Comparison of ENCODE assay signal across 31 mouse cellular contexts in genomic region chr4:120886131-120886530, GRCm38 (mm10). TPM values are rescaled to one million over a fixed set of nuclear protein-coding genes. Genes with fewer than 3 reads are reported as not detected.
A peak's percentile ranks its signal among the peaks of the same experiment; 100 is the strongest.
DNase-seq lines count a peak whose midpoint lies in the region; ATAC-seq lines count a peak whose summit lies in the region.
"Had no signal": no experiment of that assay in that cellular context is flagged by ENCODE, and none has a peak within 500 bp of the region (broad histone marks: within the 10 kb centered on the region; RNA-seq: fewer than 3 reads in every experiment).

No protein-coding gene starts in this region.

- WGBS in heart, embryonic 15.5 days = 7% methylated on average over 4 of the region's 4 CpGs
- 46% methylated on average over 4 of the region's 4 CpGs for WGBS in kidney, embryonic 14.5 days
- whole genome bisulfite sequencing in midbrain, embryonic 11.5 days = 58% methylated on average over 4 of the region's 4 CpGs
- WGBS in midbrain, embryonic 16.5 days = 39% methylated on average over 4 of the region's 4 CpGs

- H3K4me1 ChIP-seq in heart, embryonic 15.5 days (replicated peaks) = peaks cover 13% of the 10 kb centered on the region
- no peaks in the 10 kb centered on the region for H3K4me1 ChIP-seq in kidney, embryonic 14.5 days (ENCODE audit: control insufficient read depth, insufficient read depth, low read length)
- H3K4me1 ChIP-seq in midbrain, embryonic 11.5 days (ENCODE audit: control insufficient read depth, insufficient read depth, low read length) = peaks cover 24% of the 10 kb centered on the region
- H3K4me1 ChIP-seq in midbrain, embryonic 16.5 days (ENCODE audit: control insufficient read depth, insufficient read depth, low read length) = peaks cover 15% of the 10 kb centered on the region

- peak overlapping the region; percentile 38 for H3K4me2 ChIP-seq in heart, embryonic 15.5 days
- no peak overlapping the region for H3K4me2 ChIP-seq in kidney, embryonic 14.5 days (replicated peaks; ENCODE audit: low read depth, low read length)
- no peak overlapping the region for H3K4me2 ChIP-seq in midbrain, embryonic 11.5 days
- H3K4me2 ChIP-seq in midbrain, embryonic 16.5 days (ENCODE audit: low read length) = no peak overlapping the region
- H3K4me2 ChIP-seq: embryonic facial prominence, embryonic 15.5 days; forebrain, embryonic 12.5 days; hindbrain, embryonic 14.5 days; limb, embryonic 12.5 days; liver, embryonic 12.5 days; neural tube, embryonic 12.5 days had no signal

- no peaks in the 10 kb centered on the region for H3K36me3 ChIP-seq in heart, embryonic 15.5 days
- no peaks in the 10 kb centered on the region for H3K36me3 ChIP-seq in kidney, embryonic 14.5 days (ENCODE audit: control insufficient read depth, insufficient read depth, low read length)
- no peaks in the 10 kb centered on the region for H3K36me3 ChIP-seq in midbrain, embryonic 11.5 days (ENCODE audit: control insufficient read depth, insufficient read depth, low read length)
- peaks cover 2% of the 10 kb centered on the region; the same call in 1 of the 2 replicates for H3K36me3 ChIP-seq in midbrain, embryonic 16.5 days (ENCODE audit: control insufficient read depth, insufficient read depth, low read length)
- H3K36me3 ChIP-seq: embryonic facial prominence, embryonic 10.5 days; embryonic facial prominence, embryonic 15.5 days; forebrain, embryonic 12.5 days; limb, embryonic 12.5 days; liver, embryonic 12.5 days; midbrain, embryonic 10.5 days; neural tube, embryonic 12.5 days had no signal

- ATAC-seq in heart, embryonic 15.5 days (replicated peaks; ENCODE audit: insufficient number of reproducible peaks, insufficient read depth, low FRiP score, low read depth) = no peak
- ATAC-seq in kidney, embryonic 14.5 days (ENCODE audit: low FRiP score, low TSS enrichment) = no peak
- no peak for ATAC-seq in midbrain, embryonic 11.5 days (ENCODE audit: low FRiP score)
- no peak for ATAC-seq in midbrain, embryonic 16.5 days
- ATAC-seq: forebrain, postnatal 0 days; intestine, postnatal 0 days; liver, embryonic 12.5 days; Patski had no signal

- peak; percentile 46 for DNase-seq in heart, adult 11 months
- DNase-seq in heart, adult 9 months (ENCODE audit: low spot score in 2 of 2) = no peak
- no peak for DNase-seq in heart, adult 18-20 months
- DNase-seq in kidney, adult 9 months = peak; percentile 19
- DNase-seq in midbrain, embryonic 11.5 days (ENCODE audit: low spot score, missing footprints) = peak; percentile 71
- DNase-seq: cerebellum, adult 8-10 months; liver, postnatal 0 days; lung, postnatal 14 days; right cerebral cortex, adult 18-20 months; spleen, adult 18-20 months; thymus, adult 18-20 months; thymus, postnatal 25 days had no signal

- H3K4me3 ChIP-seq in heart, embryonic 15.5 days = no peak overlapping the region
- H3K4me3 ChIP-seq in kidney, embryonic 14.5 days (ENCODE audit: low read length) = no peak overlapping the region
- H3K4me3 ChIP-seq in midbrain, embryonic 11.5 days (ENCODE audit: low read depth, low read length) = no peak overlapping the region
- no peak overlapping the region for H3K4me3 ChIP-seq in midbrain, embryonic 16.5 days (ENCODE audit: low read depth, low read length)
- H3K4me3 ChIP-seq: embryonic facial prominence, embryonic 10.5 days; embryonic facial prominence, embryonic 15.5 days; forebrain, embryonic 12.5 days; layer of hippocampus, adult 2 months; left cerebral cortex, adult 2 months; limb, embryonic 12.5 days; liver, embryonic 12.5 days; midbrain, embryonic 10.5 days; myocyte; neural tube, embryonic 12.5 days had no signal

- H3K27me3 ChIP-seq in heart, embryonic 15.5 days = peaks cover 15% of the 10 kb centered on the region
- no peaks in the 10 kb centered on the region; the same call in 1 of the 2 replicates for H3K27me3 ChIP-seq in kidney, embryonic 14.5 days (ENCODE audit: control insufficient read depth, insufficient read depth, low read length)
- peaks cover 4% of the 10 kb centered on the region; the same call in 1 of the 2 replicates for H3K27me3 ChIP-seq in midbrain, embryonic 11.5 days (ENCODE audit: control insufficient read depth, insufficient read depth, low read length)
- H3K27me3 ChIP-seq in midbrain, embryonic 16.5 days (ENCODE audit: control insufficient read depth, insufficient read depth, low read depth, low read length) = no peaks in the 10 kb centered on the region
- H3K27me3 ChIP-seq: embryonic facial prominence, embryonic 15.5 days; forebrain, embryonic 12.5 days; limb, embryonic 12.5 days; Patski had no signal

- H3K27ac ChIP-seq in heart, embryonic 15.5 days = peak overlapping the region; percentile 27; the same call in 1 of the 2 replicates
- no peak overlapping the region for H3K27ac ChIP-seq in kidney, embryonic 14.5 days (ENCODE audit: low read depth, low read length)
- no peak overlapping the region for H3K27ac ChIP-seq in midbrain, embryonic 11.5 days (ENCODE audit: low read depth, low read length)
- H3K27ac ChIP-seq in midbrain, embryonic 16.5 days (ENCODE audit: low read length) = no peak overlapping the region
- H3K27ac ChIP-seq: embryonic facial prominence, embryonic 10.5 days; embryonic facial prominence, embryonic 15.5 days; hindbrain, embryonic 14.5 days; kidney, postnatal 0 days; layer of hippocampus, adult 2 months; left cerebral cortex, adult 2 months; limb, embryonic 12.5 days; liver, embryonic 12.5 days; neural tube, embryonic 12.5 days had no signal

- H3K9me3 ChIP-seq in heart, embryonic 15.5 days (replicated peaks) = no peaks in the 10 kb centered on the region
- no peaks in the 10 kb centered on the region for H3K9me3 ChIP-seq in kidney, embryonic 14.5 days (ENCODE audit: control insufficient read depth, low read length)
- H3K9me3 ChIP-seq in midbrain, embryonic 11.5 days (ENCODE audit: control insufficient read depth, low read length) = no peaks in the 10 kb centered on the region
- H3K9me3 ChIP-seq in midbrain, embryonic 16.5 days (replicated peaks; ENCODE audit: control insufficient read depth, low read length, poor library complexity, severe bottlenecking) = no peaks in the 10 kb centered on the region
- H3K9me3 ChIP-seq: embryonic facial prominence, embryonic 10.5 days; embryonic facial prominence, embryonic 15.5 days; forebrain, embryonic 12.5 days; limb, embryonic 12.5 days; liver, embryonic 12.5 days; midbrain, embryonic 10.5 days; neural tube, embryonic 12.5 days had no signal

- no peak overlapping the region for H3K9ac ChIP-seq in heart, embryonic 15.5 days
- H3K9ac ChIP-seq in kidney, embryonic 14.5 days (ENCODE audit: low read depth, low read length) = no peak overlapping the region
- no peak overlapping the region for H3K9ac ChIP-seq in midbrain, embryonic 11.5 days (ENCODE audit: low read length)
- no peak overlapping the region for H3K9ac ChIP-seq in midbrain, embryonic 16.5 days (ENCODE audit: low read depth, low read length)
- H3K9ac ChIP-seq: embryonic facial prominence, embryonic 15.5 days; forebrain, embryonic 12.5 days; forebrain, postnatal 0 days; hindbrain, embryonic 14.5 days; limb, embryonic 12.5 days; liver, embryonic 12.5 days; liver, postnatal 0 days; neural tube, embryonic 12.5 days had no signal

RNA-seq across cellular contexts. Expression of gene Rims3, which starts 31.5 kb away (rescaled TPM):
- 0.25 and 0.62 TPM in 2 replicates for polyA plus RNA-seq in heart, embryonic 15.5 days (2015; fragmentation: Nextera tagmentation; extraction: Ambion mirVana)
- under 1 TPM in 1 of 2 experiments, not detected in 1; 0.05 TPM for total RNA-seq in heart, adult 18-20 months (2021)
- polyA plus RNA-seq in kidney, embryonic 14.5 days (2014; fragmentation: Nextera tagmentation; extraction: Ambion mirVana) = 0.21 and 0.31 TPM in 2 replicates
- 3.4 and 3.5 TPM in 2 replicates for polyA plus RNA-seq in midbrain, embryonic 11.5 days (2014; fragmentation: Nextera tagmentation; extraction: Ambion mirVana)
- 30.6 and 35.4 TPM in 2 replicates for polyA plus RNA-seq in midbrain, embryonic 16.5 days (2015; fragmentation: Nextera tagmentation; extraction: Ambion mirVana)
- total RNA-seq: MEL had no signal
- polyA plus RNA-seq: Patski had no signal

RNA-seq across cellular contexts. Expression of gene Exo5, which starts 38.7 kb away (rescaled TPM):
- polyA plus RNA-seq in heart, embryonic 15.5 days (2015; fragmentation: Nextera tagmentation; extraction: Ambion mirVana) = 9.4 and 13.8 TPM in 2 replicates
- total RNA-seq in heart, adult 18-20 months (2021) = 1 to 10 TPM; 1.9 to 2.0 TPM
- polyA plus RNA-seq in kidney, embryonic 14.5 days (2014; fragmentation: Nextera tagmentation; extraction: Ambion mirVana) = 25.9 and 29.0 TPM in 2 replicates
- 32.0 and 32.3 TPM in 2 replicates for polyA plus RNA-seq in midbrain, embryonic 11.5 days (2014; fragmentation: Nextera tagmentation; extraction: Ambion mirVana)
- polyA plus RNA-seq in midbrain, embryonic 16.5 days (2015; fragmentation: Nextera tagmentation; extraction: Ambion mirVana) = 32.2 and 35.7 TPM in 2 replicates

RNA-seq across cellular contexts. Expression of gene Nfyc, which starts 54.8 kb away (rescaled TPM):
- polyA plus RNA-seq in heart, embryonic 15.5 days (2015; fragmentation: Nextera tagmentation; extraction: Ambion mirVana) = 87.5 and 97.3 TPM in 2 replicates
- 10 to 100 TPM; 39.5 to 42.6 TPM for total RNA-seq in heart, adult 18-20 months (2021)
- 106 and 133 TPM in 2 replicates for polyA plus RNA-seq in kidney, embryonic 14.5 days (2014; fragmentation: Nextera tagmentation; extraction: Ambion mirVana)
- polyA plus RNA-seq in midbrain, embryonic 11.5 days (2014; fragmentation: Nextera tagmentation; extraction: Ambion mirVana) = 117 and 118 TPM in 2 replicates
- 74.4 and 75.3 TPM in 2 replicates for polyA plus RNA-seq in midbrain, embryonic 16.5 days (2015; fragmentation: Nextera tagmentation; extraction: Ambion mirVana)

Comparison
In these comparisons a context has a peak if more than half of its experiments do, and no peak if none do; other contexts are left out.
1. DNase-seq: peak in heart, adult 11 months (single experiment), kidney, adult 9 months (single experiment) and midbrain, embryonic 11.5 days (single experiment); none in heart, adult 9 months (0 of 2) and heart, adult 18-20 months (0 of 2).